Mouse (Mus musculus) adrenal gland, postnatal 4 days (tissue): ENCODE results near the gene Poc1b. TPM values are rescaled to one million over a fixed set of nuclear protein-coding genes. Genes with fewer than 3 reads are reported as not detected.

Experiments
- DNase-seq, 2 experiments: peaks; one replicate each; pipeline ENCODE4 v3.0.0; 2021 to 2022; ENCODE audit warnings: low spot score in 2 of 2, mixed read lengths in 2 of 2
- total RNA-seq, 2 experiments: library from RNA; stranded (reverse); gene quantifications; 2 replicates each; pipeline ENCODE4 v1.2.3; 2021

Gene Poc1b
- total RNA-seq, 2 experiments from 2014 or later: 15.1 to 16.4 TPM

- no peak for DNase-seq
Measured at GRCm38 (mm10) chr10:99221540-99221939, 114.7 kb downstream of the Poc1b start.

DNA sequence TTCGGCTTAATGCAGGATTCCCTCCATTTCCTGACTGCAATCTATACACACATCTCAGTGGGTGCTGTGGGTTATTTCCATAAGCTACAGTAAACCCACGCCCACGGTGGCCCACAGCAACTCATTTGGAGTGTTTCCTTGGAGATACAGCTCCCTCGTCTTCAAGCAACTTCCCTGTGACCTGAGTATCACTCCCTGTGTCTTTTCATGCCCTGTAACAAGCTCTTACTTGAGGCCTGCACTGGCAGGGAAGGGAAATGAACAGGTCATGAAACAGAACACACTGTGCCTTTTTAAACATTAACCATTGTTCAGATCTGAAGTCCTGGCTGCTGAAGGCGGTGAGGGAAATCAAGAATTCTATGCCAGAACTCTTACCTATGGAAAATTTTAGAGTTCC is 115.9 kb downstream of the Poc1b start:
- no peak for DNase-seq

- no peak for DNase-seq
Measured at GRCm38 (mm10) chr10:99224218-99224617, 117.4 kb downstream of the Poc1b start.

DNA sequence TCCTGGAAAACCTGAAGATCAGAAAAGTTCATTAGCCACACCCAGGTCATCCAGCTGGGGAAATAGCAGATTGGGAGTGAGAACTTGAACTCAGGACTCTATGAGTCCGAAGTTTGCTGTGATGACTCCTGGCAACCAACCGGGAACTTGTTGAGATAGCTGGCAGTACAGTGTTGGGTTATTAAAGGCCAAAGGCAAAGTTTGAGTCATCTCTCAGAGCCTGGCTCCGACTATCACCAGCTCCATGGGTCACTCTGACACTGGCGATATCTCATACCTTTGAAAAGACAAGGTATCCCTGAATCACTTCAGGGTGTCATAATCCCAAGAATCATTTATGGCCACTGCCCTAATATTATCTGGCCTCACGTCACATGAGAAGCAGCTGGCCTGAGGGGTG is 119.9 kb downstream of the Poc1b start:
- DNase-seq: no peak

GRCm38 (mm10) chr10:99227968-99228864 is 121.4 kb downstream of the Poc1b start:
- no peak for DNase-seq

DNA sequence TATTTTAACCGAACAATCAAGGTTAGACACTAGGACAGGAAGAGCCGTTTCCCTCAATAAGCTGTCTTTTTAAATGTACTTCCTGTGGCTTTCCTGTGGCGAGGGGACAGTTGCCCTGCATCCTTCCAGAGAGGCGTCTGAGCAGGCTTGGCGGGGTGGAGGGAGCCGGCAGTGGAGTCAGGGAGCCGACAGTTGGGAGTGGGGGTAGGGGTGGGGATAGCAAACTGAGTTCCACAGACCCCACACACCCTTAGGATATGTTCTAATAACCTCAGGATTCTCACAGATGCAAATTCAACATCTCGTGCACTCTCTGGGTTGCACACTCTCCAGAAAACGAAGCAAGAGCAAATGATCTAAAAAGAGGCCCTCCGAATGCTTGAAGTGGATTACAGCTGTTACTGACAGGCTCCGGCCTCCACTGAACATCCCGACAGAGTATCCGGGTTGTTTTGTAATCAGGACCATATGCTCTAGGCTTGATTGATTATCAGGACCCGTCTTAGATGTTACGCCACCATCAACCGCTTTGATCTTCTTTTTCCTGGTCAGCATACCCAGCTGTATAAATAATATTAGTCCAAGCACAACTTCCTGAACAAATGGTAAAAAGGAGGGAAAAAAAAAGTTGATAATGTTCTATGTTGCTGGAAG is 122.3 kb downstream of the Poc1b start:
- no peak for DNase-seq

DNA sequence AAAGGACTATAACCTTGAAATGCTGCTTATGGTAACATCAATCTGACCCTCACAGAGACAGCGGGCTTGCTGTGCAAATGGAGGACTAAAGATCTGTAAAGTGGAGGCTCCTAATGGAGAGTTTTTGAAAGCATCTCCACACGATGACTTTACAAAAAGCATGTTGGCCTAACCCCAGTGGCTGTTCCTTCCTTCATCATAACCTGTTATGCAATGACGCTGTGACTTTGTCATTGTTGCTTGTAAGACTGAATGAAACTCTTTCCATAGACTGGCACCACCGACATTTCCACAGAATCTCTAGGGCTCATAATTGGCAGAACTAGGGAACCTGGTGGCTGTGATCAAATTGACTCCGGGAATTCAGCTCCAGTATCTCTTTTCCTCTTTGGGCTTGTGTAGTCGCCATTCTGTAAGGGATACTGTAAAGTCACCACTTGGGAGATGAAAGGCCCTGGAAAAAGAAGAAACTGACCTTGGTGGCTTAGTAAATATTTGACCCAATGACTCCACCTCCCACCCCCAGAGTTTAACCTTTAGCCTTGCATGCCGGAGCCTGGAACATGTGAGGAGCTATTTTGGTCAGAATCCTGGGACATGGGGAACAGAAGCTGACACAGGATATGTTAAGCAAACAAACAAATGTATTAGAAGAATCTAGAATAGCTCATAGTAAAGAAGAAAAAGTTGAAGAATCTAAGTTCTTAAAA is 125.8 kb downstream of the Poc1b start:
- DNase-seq: no peak

GRCm38 (mm10) chr10:99234336-99234735 is 127.5 kb downstream of the Poc1b start:
- DNase-seq: no peak

DNA sequence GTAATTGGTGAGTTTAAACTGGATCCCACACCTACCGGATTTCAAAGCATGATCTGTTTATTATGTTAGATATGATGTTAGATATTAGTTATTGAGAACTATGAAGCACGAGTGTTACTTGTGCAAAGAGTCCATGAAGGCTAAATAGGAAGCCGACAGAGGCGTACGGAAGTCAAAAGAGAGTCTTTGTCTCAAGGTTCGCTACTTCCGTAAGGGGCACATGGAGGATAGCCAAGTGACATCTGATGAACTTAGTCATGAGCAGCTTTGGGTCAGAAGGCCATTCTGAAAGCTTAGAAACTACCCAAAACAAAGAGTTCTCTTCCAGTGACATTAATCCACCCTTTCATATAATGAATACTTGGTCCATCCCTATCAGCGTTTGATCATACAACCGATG is 128.2 kb downstream of the Poc1b start:
- DNase-seq: no peak

DNA sequence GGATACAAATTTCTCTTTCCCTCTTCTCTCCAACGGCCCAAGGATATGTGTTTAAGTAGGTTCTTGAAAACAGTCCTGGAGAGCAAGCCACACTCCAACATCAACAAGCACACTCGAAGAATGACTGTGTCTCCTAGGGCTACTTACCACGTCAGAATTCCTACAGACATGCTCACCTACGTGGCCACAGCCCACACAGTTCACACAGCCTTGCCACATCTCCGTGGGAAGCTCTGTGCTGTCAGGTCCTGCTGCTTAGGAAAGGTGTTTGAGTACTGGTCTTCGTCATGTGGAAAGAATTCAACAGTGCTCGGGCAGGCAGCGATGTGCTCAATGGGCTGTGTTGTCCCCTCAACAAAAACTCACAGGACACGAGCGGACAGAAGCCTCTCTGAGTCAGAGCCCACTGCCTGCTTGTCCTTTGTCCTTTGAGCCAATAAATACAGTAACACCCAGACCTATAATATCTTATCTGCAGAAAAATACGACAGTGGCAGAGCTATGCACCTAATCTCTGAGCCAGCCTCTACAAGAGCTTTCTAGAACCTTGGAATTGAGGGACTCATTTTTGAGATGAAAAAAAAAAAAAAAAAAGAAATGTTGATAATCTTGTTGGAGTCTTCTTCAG is 130.5 kb downstream of the Poc1b start:
- no peak for DNase-seq

GRCm38 (mm10) chr10:99238537-99238936 is 131.7 kb downstream of the Poc1b start:
- DNase-seq: no peak

DNA sequence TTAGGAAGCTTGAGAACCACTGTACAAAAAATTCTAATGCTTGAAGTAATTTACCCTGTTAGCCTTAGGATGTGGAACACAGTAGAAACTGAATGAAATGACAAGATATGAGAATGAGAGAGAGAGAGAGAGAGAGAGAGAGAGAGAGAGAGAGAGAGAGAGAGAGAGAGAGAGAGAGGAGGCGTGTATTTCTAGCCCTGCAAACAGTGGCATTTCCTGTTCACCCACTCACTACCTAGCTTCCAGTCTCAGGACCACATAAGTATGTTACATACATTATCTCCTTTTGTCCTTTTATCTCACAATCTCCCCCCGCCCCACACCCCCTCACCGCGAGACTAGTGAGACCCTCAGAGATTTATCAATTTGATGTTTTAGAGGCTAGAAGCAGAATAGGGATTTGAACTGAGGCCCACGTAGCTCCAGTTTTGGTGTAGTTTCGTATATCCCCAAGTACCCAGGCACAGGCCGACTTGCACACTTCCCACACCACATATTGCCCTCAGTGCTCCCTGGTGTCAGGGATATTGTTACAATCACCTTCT is 134.5 kb downstream of the Poc1b start:
- no peak for DNase-seq

- DNase-seq: no peak
Measured at GRCm38 (mm10) chr10:99241829-99242711, 135.2 kb downstream of the Poc1b start.

DNA sequence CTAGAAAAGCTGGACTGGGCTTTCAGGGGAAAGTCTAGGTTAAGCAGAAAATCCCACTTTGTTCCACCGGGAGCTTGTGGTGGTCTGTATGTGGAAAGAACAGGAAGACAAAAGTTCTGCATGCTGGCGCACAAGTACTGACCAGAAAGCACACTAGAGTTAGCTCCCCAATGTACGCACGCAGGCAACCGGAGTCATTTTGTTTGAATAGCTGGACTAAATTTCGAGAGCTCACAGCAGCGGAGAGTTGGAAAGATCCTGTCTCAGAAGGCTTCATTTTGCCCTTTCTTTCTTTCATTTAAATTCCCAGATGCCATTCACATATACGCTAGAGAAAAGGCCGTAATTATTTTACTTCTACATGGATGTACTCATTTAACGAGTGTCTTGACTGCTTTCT is 135.9 kb downstream of the Poc1b start:
- no peak for DNase-seq

DNA sequence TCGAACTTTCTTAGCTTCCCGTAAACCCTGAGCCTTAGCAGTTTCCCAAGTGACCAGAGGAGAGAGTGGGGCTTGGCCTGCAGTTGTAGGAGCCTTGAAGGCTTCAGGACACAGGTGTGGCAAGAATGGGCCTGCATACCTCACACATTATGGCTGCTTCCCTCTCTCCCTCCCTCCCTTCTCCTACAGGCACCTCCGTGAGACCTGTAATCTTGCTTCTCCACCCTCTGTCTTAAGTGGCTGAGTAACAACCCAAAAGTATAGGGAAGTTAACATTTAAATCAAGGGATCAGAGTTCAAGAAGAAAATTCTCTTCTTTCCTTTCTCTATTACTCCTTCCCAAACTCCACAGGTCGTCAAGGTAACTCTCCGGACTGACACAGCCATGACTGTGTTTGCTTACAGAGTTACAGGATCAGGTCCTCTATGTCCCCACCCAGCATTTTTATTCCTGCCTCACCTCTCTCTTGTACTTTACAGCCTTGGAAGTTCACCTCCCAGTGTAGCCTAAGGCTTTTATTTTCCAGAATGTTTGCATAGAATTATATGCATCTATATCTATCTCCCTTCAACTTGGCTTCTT is 137.2 kb downstream of the Poc1b start:
- DNase-seq: no peak

- DNase-seq: no peak
Measured at GRCm38 (mm10) chr10:99244655-99245260, 137.9 kb downstream of the Poc1b start.

- no peak for DNase-seq
Measured at GRCm38 (mm10) chr10:99246797-99247508, 140.1 kb downstream of the Poc1b start.
